Mouse (Mus musculus): ENCODE data around the gene Srsf10.

DNA sequence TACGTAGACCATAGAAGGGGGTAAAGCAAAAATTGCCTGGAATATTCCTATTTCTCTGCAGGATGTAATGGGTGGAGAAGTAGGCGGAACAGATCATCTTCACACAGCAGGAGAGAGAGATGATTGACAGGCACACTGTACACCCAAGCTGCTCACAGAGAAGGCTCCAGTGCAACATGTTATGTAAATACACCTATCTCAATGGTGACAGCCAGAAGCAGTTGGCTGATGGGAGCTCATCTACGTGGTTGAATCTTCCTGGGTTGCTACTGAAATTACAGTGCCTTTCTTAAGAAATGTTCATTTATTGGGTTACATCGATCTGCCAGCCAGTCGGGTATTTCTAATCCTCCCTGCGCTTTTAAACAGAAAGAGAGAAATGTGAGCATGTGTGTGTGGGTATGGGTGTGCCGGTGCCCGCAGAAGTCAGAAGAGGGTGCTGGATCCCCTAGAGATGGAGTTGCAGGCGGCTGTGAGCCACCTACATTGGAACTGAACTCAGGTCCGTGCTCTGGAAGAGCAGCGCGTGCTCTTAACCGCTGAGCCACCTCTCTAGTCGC is 1.5 kb upstream of the Srsf10 start:
- TF ChIP-seq MAFK (IDR thresholded peaks at IDR 0.05; ENCODE audit: insufficient read depth, low read depth, low read length), result no peak
- no peak for TF ChIP-seq ZC3H11A (IDR thresholded peaks at IDR 0.05; ENCODE audit: borderline replicate concordance, low read depth, low read length)
- TF ChIP-seq CHD2 (IDR thresholded peaks at IDR 0.05; ENCODE audit: low read depth, low read length), result no peak
- TF ChIP-seq HCFC1 (IDR thresholded peaks at IDR 0.05; ENCODE audit: borderline replicate concordance, insufficient read depth, low read length), result no peak

All from ES-E14 (cell line).